Mouse (Mus musculus) megakaryocyte, embryonic 14.5 days (primary cell): Measurements from ENCODE around the gene Ano3. TPM values are rescaled to one million over a fixed set of nuclear protein-coding genes. Genes with fewer than 3 reads are reported as not detected.
"Not testable (repeated sequence)": the region's sequence is repeated elsewhere in the genome, so short reads cannot be mapped to it uniquely, and the experiment has no call there.

ENCODE experiments used
- H3K27me3 ChIP-seq: replicated peaks from 2 replicates; pipeline ENCODE3; 2012; ENCODE audit warnings: inconsistent platforms
- H3K36me3 ChIP-seq: replicated peaks from 2 replicates; pipeline ENCODE3; 2012; ENCODE audit warnings: low read length, inconsistent platforms, mixed read lengths
- H3K4me1 ChIP-seq: 2 replicates; pipeline ENCODE4 v1.6.1; 2012; ENCODE audit warnings: inconsistent platforms
- H3K4me3 ChIP-seq: replicated peaks from 2 replicates; pipeline ENCODE3; 2012; ENCODE audit warnings: moderate library complexity, mild to moderate bottlenecking, inconsistent platforms
- H3K9me3 ChIP-seq: 2 replicates; pipeline ENCODE4 v1.6.1; 2012; ENCODE audit warnings: inconsistent platforms
- FLI1 ChIP-seq: IDR thresholded peaks from 2 replicates; pipeline ENCODE4 v1.6.1; 2012; ENCODE audit warnings: low read length, inconsistent platforms, mixed read lengths
- GATA1 ChIP-seq: IDR thresholded peaks from 3 replicates; pipeline ENCODE4 v1.6.1; 2012; ENCODE audit warnings: mixed read lengths, low read length, inconsistent platforms, borderline replicate concordance
- polyA plus RNA-seq: library from polyadenylated mRNA; stranded (reverse); fragments of >175 nt; gene quantifications from 2 replicates; pipeline ENCODE4 v1.2.3, GENCODE M21; 2012; ENCODE audit warnings: low replicate concordance; ENCODE audit not compliant: insufficient read depth

Gene Ano3
- not detected in 2 replicates for polyA plus RNA-seq

GRCm38 (mm10) chr2:110950823-110951222, at the start of gene Ano3:
Gene Ano3, minus strand, starts transcription at chr2:110950923.
- H3K36me3 ChIP-seq, H3K9me3 ChIP-seq, H3K4me1 ChIP-seq, H3K27me3 ChIP-seq: not testable (repeated sequence)
- peak within 1 kb of the TSS; percentile 51 for H3K4me3 ChIP-seq

GRCm38 (mm10) chr2:110990071-110990470, 39.3 kb upstream of the Ano3 start:
- Histone ChIP-seq H3K9me3 (no peaks in the 10 kb centered on the region), H3K36me3 (no peaks in the 10 kb centered on the region), H3K4me1 (no peaks in the 10 kb centered on the region), H3K27me3 (no peaks in the 10 kb centered on the region), H3K4me3 (no peak overlapping the region)
- TF ChIP-seq GATA1 (no peak), FLI1 (no peak)

- no peaks in the 10 kb centered on the region for H3K27me3 ChIP-seq
- no peak for TF ChIP-seq GATA1
- TF ChIP-seq FLI1: no peak
- no peaks in the 10 kb centered on the region for H3K36me3 ChIP-seq
- H3K9me3 ChIP-seq: no peaks in the 10 kb centered on the region
- H3K4me1 ChIP-seq: no peaks in the 10 kb centered on the region
- H3K4me3 ChIP-seq: no peak overlapping the region
Observed at GRCm38 (mm10) chr2:110989539-110989938, 38.8 kb upstream of the Ano3 start.

GRCm38 (mm10) chr2:110985853-110986271, 35.1 kb upstream of the Ano3 start:
- Histone ChIP-seq H3K36me3 (no peaks in the 10 kb centered on the region), H3K9me3 (no peaks in the 10 kb centered on the region), H3K4me3 (no peak overlapping the region), H3K27me3 (no peaks in the 10 kb centered on the region), H3K4me1 (no peaks in the 10 kb centered on the region)
- TF ChIP-seq FLI1: no peak
- no peak for TF ChIP-seq GATA1

GRCm38 (mm10) chr2:110981733-110982132, 31.0 kb upstream of the Ano3 start:
- H3K9me3 ChIP-seq: no peaks in the 10 kb centered on the region
- H3K36me3 ChIP-seq: no peaks in the 10 kb centered on the region
- no peaks in the 10 kb centered on the region for H3K27me3 ChIP-seq
- H3K4me1 ChIP-seq: no peaks in the 10 kb centered on the region
- TF ChIP-seq FLI1 (no peak), GATA1 (no peak)
- H3K4me3 ChIP-seq: no peak overlapping the region

GRCm38 (mm10) chr2:110979610-110980009, 28.9 kb upstream of the Ano3 start:
- H3K4me1 ChIP-seq: no peaks in the 10 kb centered on the region
- no peak overlapping the region for H3K4me3 ChIP-seq
- H3K27me3 ChIP-seq: no peaks in the 10 kb centered on the region
- no peaks in the 10 kb centered on the region for H3K36me3 ChIP-seq
- no peaks in the 10 kb centered on the region for H3K9me3 ChIP-seq
- TF ChIP-seq FLI1 (no peak), GATA1 (no peak)

- H3K36me3 ChIP-seq: no peaks in the 10 kb centered on the region
- H3K4me3 ChIP-seq: no peak overlapping the region
- H3K27me3 ChIP-seq: no peaks in the 10 kb centered on the region
- no peaks in the 10 kb centered on the region for H3K4me1 ChIP-seq
- H3K9me3 ChIP-seq: no peaks in the 10 kb centered on the region
- TF ChIP-seq FLI1 (no peak), GATA1 (no peak)
Observed at GRCm38 (mm10) chr2:110976871-110977270, 26.1 kb upstream of the Ano3 start.

GRCm38 (mm10) chr2:110970158-110970557, 19.4 kb upstream of the Ano3 start:
- Histone ChIP-seq H3K9me3 (no peaks in the 10 kb centered on the region), H3K4me1 (no peaks in the 10 kb centered on the region), H3K27me3 (no peaks in the 10 kb centered on the region), H3K4me3 (no peak overlapping the region), H3K36me3 (no peaks in the 10 kb centered on the region)
- TF ChIP-seq GATA1 (no peak), FLI1 (no peak)

- H3K36me3 ChIP-seq: no peaks in the 10 kb centered on the region
- no peaks in the 10 kb centered on the region for H3K4me1 ChIP-seq
- no peaks in the 10 kb centered on the region for H3K27me3 ChIP-seq
- no peak overlapping the region for H3K4me3 ChIP-seq
- TF ChIP-seq FLI1 (no peak), GATA1 (no peak)
- 0 out of 2 replicates have a peak, but pooled peaks cover 2% of the 10 kb centered on the region for H3K9me3 ChIP-seq
Observed at GRCm38 (mm10) chr2:110965398-110965797, 14.7 kb upstream of the Ano3 start.

GRCm38 (mm10) chr2:110950432-110950803, 305 bp downstream of the Ano3 start:
- Histone ChIP-seq H3K9me3 (no peaks in the 10 kb centered on the region), H3K27me3 (no peaks in the 10 kb centered on the region), H3K4me3 (no peak overlapping the region), H3K36me3 (no peaks in the 10 kb centered on the region), H3K4me1 (peaks cover 5% of the 10 kb centered on the region; the same call in 1 of the 2 replicates)
- TF ChIP-seq FLI1 (no peak), GATA1 (no peak)

GRCm38 (mm10) chr2:110949679-110950431, 868 bp downstream of the Ano3 start:
- TF ChIP-seq GATA1 (no peak), FLI1 (no peak)
- H3K36me3 ChIP-seq: no peaks in the 10 kb centered on the region

More at GRCm38 (mm10) chr2:110949679-110950431, 868 bp downstream of the Ano3 start:
- Histone ChIP-seq H3K4me3 (peak overlapping the region; percentile 51), H3K9me3 (no peaks in the 10 kb centered on the region), H3K27me3 (no peaks in the 10 kb centered on the region), H3K4me1 (peaks cover 5% of the 10 kb centered on the region; the same call in 1 of the 2 replicates)
